Mouse (Mus musculus) heart, embryonic 14.5 days (tissue): ENCODE measurements around the gene Fam169a. TPM values are rescaled to one million over a fixed set of nuclear protein-coding genes. Genes with fewer than 3 reads are reported as not detected.
"Not testable (repeated sequence)": the region's sequence is repeated elsewhere in the genome, so short reads cannot be mapped to it uniquely, and the experiment has no call there.

Source experiments
- ATAC-seq: fragments of 200-750 bp; cut with Nextera tagmentation; 2 replicates; pipeline ENCODE4 v1.8.0; 2017; ENCODE audit warnings: low read depth, moderate TSS enrichment; ENCODE audit not compliant: insufficient number of reproducible peaks, insufficient read depth, low FRiP score
- H3K27ac ChIP-seq, 2 experiments: fragments of 200-500 bp in 1 of 2; fragments of 300-500 bp in 1 of 2; sonication (generic) in 1 of 2; replicated peaks in 1 of 2; 2 replicates each; pipeline ENCODE4 v1.5.1; 2012 to 2014; ENCODE audit warnings: low read depth in 2 of 2, low read length in 2 of 2, control low read depth in 1 of 2, mild to moderate bottlenecking in 1 of 2, mixed read lengths in 1 of 2; ENCODE audit not compliant: control insufficient read depth in 1 of 2, insufficient read depth in 1 of 2
- H3K27me3 ChIP-seq: fragments of 300-500 bp; sonication (generic); 2 replicates; pipeline ENCODE4 v1.6.1; 2014; ENCODE audit warnings: mild to moderate bottlenecking, low read length, control low read depth; ENCODE audit not compliant: control insufficient read depth, insufficient read depth
- H3K36me3 ChIP-seq: fragments of 300-500 bp; sonication (generic); 2 replicates; pipeline ENCODE4 v1.6.1; 2014; ENCODE audit warnings: mild to moderate bottlenecking, control low read depth, low read length, mixed read lengths; ENCODE audit not compliant: control insufficient read depth, insufficient read depth
- H3K4me1 ChIP-seq, 2 experiments: fragments of 200-500 bp in 1 of 2; fragments of 300-500 bp in 1 of 2; sonication (generic) in 1 of 2; 2 replicates each; pipeline ENCODE4 v1.6.1; 2012 to 2014; ENCODE audit warnings: low read length in 2 of 2, control low read depth in 1 of 2, mixed read lengths in 1 of 2; ENCODE audit not compliant: control insufficient read depth in 2 of 2, insufficient read depth in 2 of 2
- H3K4me2 ChIP-seq: fragments of 300-500 bp; sonication (generic); 2 replicates; pipeline ENCODE4 v1.6.1; 2014; ENCODE audit warnings: mild to moderate bottlenecking, low read length
- H3K4me3 ChIP-seq, 2 experiments: fragments of 200-500 bp in 1 of 2; fragments of 300-500 bp in 1 of 2; sonication (generic) in 1 of 2; 2 replicates each; pipeline ENCODE4 v1.5.1; 2012 to 2014; ENCODE audit warnings: low read length in 2 of 2, mild to moderate bottlenecking in 2 of 2, control low read depth in 1 of 2, low read depth in 1 of 2, moderate library complexity in 1 of 2; ENCODE audit not compliant: control insufficient read depth in 1 of 2, insufficient read depth in 1 of 2
- H3K9ac ChIP-seq: fragments of 300-500 bp; sonication (generic); 2 replicates; pipeline ENCODE4 v1.6.1; 2014; ENCODE audit warnings: mild to moderate bottlenecking, low read length
- H3K9me3 ChIP-seq: fragments of 300-500 bp; sonication (generic); 2 replicates; pipeline ENCODE4 v1.6.1; 2016; ENCODE audit warnings: low read length, control low read depth; ENCODE audit not compliant: control insufficient read depth
- WGBS: fragments of 180-500 bp; shearing (Covaris S2); extraction: QIAGEN DNeasy Blood & Tissue Kit; methylation state at CpG from one replicate; pipeline ENCODE4 v1.1.7; 2014; 5-methylcytosine and 5-hydroxymethylcytosine counted together
- polyA plus RNA-seq: library from polyadenylated mRNA; unstranded; fragments of >200 nt; fragmentation: Nextera tagmentation; extraction: Ambion mirVana; gene quantifications from 2 replicates; pipeline ENCODE4 v1.2.1, GENCODE M21; 2014

Gene Fam169a
- polyA plus RNA-seq, 1 experiment from 2014 or later, result 7.1 TPM

GRCm38 (mm10) chr13:97064844-97065621, 2.1 kb upstream of the Fam169a start:
- H3K4me1 ChIP-seq, H3K27ac ChIP-seq, H3K9me3 ChIP-seq, H3K27me3 ChIP-seq, H3K36me3 ChIP-seq, H3K4me3 ChIP-seq, H3K4me2 ChIP-seq, H3K9ac ChIP-seq, ATAC-seq: not testable (repeated sequence)
- WGBS, result 35% methylated on average over 18 of the region's 18 CpGs

- Histone ChIP-seq H3K9me3 (no peaks in the 10 kb centered on the region), H3K9ac (no peak overlapping the region), H3K4me2 (no peak overlapping the region), H3K36me3 (no peaks in the 10 kb centered on the region), H3K27ac (no peak overlapping the region), H3K27me3 (peaks cover 4% of the 10 kb centered on the region; the same call in 1 of the 2 replicates), H3K4me1 (peaks cover 3 to 4% of the 10 kb centered on the region in 2 experiments; a peak in 2 of 4 replicates), H3K4me3 (no peak overlapping the region)
- WGBS, result 18% methylated on average over 6 of the region's 6 CpGs
- no peak for ATAC-seq
Observed at GRCm38 (mm10) chr13:97067691-97068090, 605 bp downstream of the Fam169a start.

GRCm38 (mm10) chr13:97068151-97068550, 1.1 kb downstream of the Fam169a start:
- Histone ChIP-seq H3K9me3 (no peaks in the 10 kb centered on the region), H3K36me3 (no peaks in the 10 kb centered on the region), H3K9ac (no peak overlapping the region), H3K27ac (no peak overlapping the region), H3K27me3 (peaks cover 4% of the 10 kb centered on the region; the same call in 1 of the 2 replicates), H3K4me2 (no peak overlapping the region), H3K4me1 (peaks cover 3 to 4% of the 10 kb centered on the region in 2 experiments; a peak in 2 of 4 replicates), H3K4me3 (no peak overlapping the region)
- 52% methylated on average over 8 of the region's 8 CpGs for WGBS
- no peak for ATAC-seq

GRCm38 (mm10) chr13:97070931-97071625, 4.0 kb downstream of the Fam169a start:
- WGBS, result 1% methylated on average over 56 of the region's 85 CpGs
- Histone ChIP-seq H3K9me3 (no peaks in the 10 kb centered on the region), H3K27ac (peak overlapping the region; percentile 58 to 75; a peak in 3 of 4 replicates), H3K27me3 (peaks cover 4% of the 10 kb centered on the region; the same call in 1 of the 2 replicates), H3K4me3 (peak overlapping the region; percentile 61 to 82), H3K4me1 (peaks cover 0 to 4% of the 10 kb centered on the region in 2 experiments; a peak in 1 of 4 replicates), H3K9ac (peak overlapping the region; percentile 85), H3K4me2 (peak overlapping the region; percentile 86), H3K36me3 (no peaks in the 10 kb centered on the region)
- ATAC-seq, result peak; percentile 31; the same call in 1 of the 2 replicates

- under 1% methylated on average over 61 of the region's 76 CpGs for WGBS
- H3K27me3 ChIP-seq, result peaks cover 4% of the 10 kb centered on the region; the same call in 1 of the 2 replicates
- H3K27ac ChIP-seq, result peak overlapping the region; percentile 6 to 75; a peak in 3 of 4 replicates
Observed at GRCm38 (mm10) chr13:97071626-97072241, 4.6 kb downstream of the Fam169a start.

GRCm38 (mm10) chr13:97073497-97073896, 6.4 kb downstream of the Fam169a start:
- Histone ChIP-seq H3K4me2 (no peak overlapping the region), H3K36me3 (no peaks in the 10 kb centered on the region), H3K9ac (no peak overlapping the region), H3K27me3 (peaks cover 4% of the 10 kb centered on the region; the same call in 1 of the 2 replicates), H3K4me3 (no peak overlapping the region), H3K27ac (no peak overlapping the region), H3K9me3 (no peaks in the 10 kb centered on the region), H3K4me1 (peaks cover 0 to 4% of the 10 kb centered on the region in 2 experiments; a peak in 1 of 4 replicates)
- ATAC-seq, result no peak
- WGBS, result 33% methylated on average over 1 of the region's 1 CpGs

More at GRCm38 (mm10) chr13:97071626-97072241, 4.6 kb downstream of the Fam169a start:
- ATAC-seq, result peak; percentile 72
- H3K9me3 ChIP-seq, result no peaks in the 10 kb centered on the region
- H3K4me1 ChIP-seq, result peaks cover 0 to 4% of the 10 kb centered on the region in 2 experiments; a peak in 1 of 4 replicates
- peak overlapping the region; percentile 61 to 82 for H3K4me3 ChIP-seq
- peak overlapping the region; percentile 86 for H3K4me2 ChIP-seq
- H3K9ac ChIP-seq, result peak overlapping the region; percentile 85
- no peaks in the 10 kb centered on the region for H3K36me3 ChIP-seq

GRCm38 (mm10) chr13:97077556-97077955, 10.5 kb downstream of the Fam169a start:
- Histone ChIP-seq H3K4me1 (no peaks in the 10 kb centered on the region), H3K4me2 (no peak overlapping the region), H3K27ac (no peak overlapping the region), H3K36me3 (no peaks in the 10 kb centered on the region), H3K27me3 (no peaks in the 10 kb centered on the region), H3K4me3 (no peak overlapping the region), H3K9ac (no peak overlapping the region), H3K9me3 (no peaks in the 10 kb centered on the region)
- 93% methylated on average over 2 of the region's 2 CpGs for WGBS
- no peak for ATAC-seq
